ENCODE assay signal across 25 mouse cellular contexts in the genomic region with DNA sequence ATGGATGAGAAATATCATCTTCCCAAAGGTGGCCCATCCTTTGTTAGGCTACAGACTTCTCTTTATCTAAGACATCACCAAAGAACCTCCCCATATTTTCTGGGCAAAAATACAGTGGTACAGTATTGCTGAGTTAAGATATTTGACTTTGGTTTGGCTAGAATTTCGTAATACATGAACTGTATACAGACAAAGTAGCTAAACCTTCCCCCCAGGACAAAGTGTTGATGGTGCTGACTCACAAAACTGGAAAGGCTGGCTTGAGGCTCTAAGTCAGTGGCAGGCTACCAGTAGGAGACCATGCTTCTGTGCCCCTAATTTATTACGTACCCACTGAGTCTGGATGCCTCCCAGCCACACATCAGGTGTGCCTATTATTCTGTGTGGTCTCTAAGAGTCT. TPM values are rescaled to one million over a fixed set of nuclear protein-coding genes. Genes with fewer than 3 reads are reported as not detected.
DNase-seq lines count a peak whose midpoint lies in the region; ATAC-seq and TF ChIP-seq lines count a peak whose summit lies in the region.
"Had no signal": no experiment of that assay in that cellular context is flagged by ENCODE, and none has a peak within 500 bp of the region (broad histone marks: within the 10 kb centered on the region; RNA-seq: fewer than 3 reads in every experiment).

No protein-coding gene starts in this region.

- H3K9me3 ChIP-seq in liver, embryonic 11.5 days (ENCODE audit: control insufficient read depth, low read length): no peaks in the 10 kb centered on the region
- H3K9me3 ChIP-seq in hindbrain, embryonic 11.5 days (ENCODE audit: control insufficient read depth, low read length): no peaks in the 10 kb centered on the region
- H3K9me3 ChIP-seq: embryonic facial prominence, embryonic 13.5 days; forebrain, embryonic 13.5 days; heart, embryonic 10.5 days; heart, embryonic 15.5 days; hindbrain, embryonic 12.5 days had no signal

- H3K27me3 ChIP-seq in liver, adult 2 months (ENCODE audit: control insufficient read depth, insufficient read depth, low read length): no peaks in the 10 kb centered on the region
- no peaks in the 10 kb centered on the region for H3K27me3 ChIP-seq in liver, embryonic 11.5 days (replicated peaks; ENCODE audit: control insufficient read depth, insufficient read depth, low read length)
- no peaks in the 10 kb centered on the region for H3K27me3 ChIP-seq in hindbrain, embryonic 11.5 days (ENCODE audit: control insufficient read depth, insufficient read depth, low read length)
- H3K27me3 ChIP-seq: embryonic facial prominence, embryonic 13.5 days; heart, embryonic 15.5 days; hindbrain, embryonic 12.5 days had no signal

- H3K9ac ChIP-seq in liver, adult 2 months (ENCODE audit: low read depth, low read length): no peak overlapping the region
- H3K9ac ChIP-seq in liver, embryonic 11.5 days (ENCODE audit: low read depth, low read length): no peak overlapping the region
- no peak overlapping the region for H3K9ac ChIP-seq in hindbrain, embryonic 11.5 days (ENCODE audit: low read depth, low read length)
- H3K9ac ChIP-seq: embryonic facial prominence, embryonic 13.5 days; forebrain, embryonic 13.5 days; heart, embryonic 15.5 days; hindbrain, embryonic 12.5 days had no signal

- peak; percentile 64 for DNase-seq in liver, adult 2 months (ENCODE audit: extremely low read depth, low read depth, low spot score)
- no peak for DNase-seq in liver, embryonic 11.5 days (ENCODE audit: low spot score)
- DNase-seq in urinary bladder, adult 18-20 months (ENCODE audit: low spot score in 2 of 2): peak; percentile 36 to 48
- no peak for DNase-seq in urinary bladder, postnatal 4 days (ENCODE audit: low spot score in 2 of 2)
- DNase-seq in adipocyte (ENCODE audit: low spot score): peak; percentile 68
- peak; percentile 51 for DNase-seq in gonadal fat pad, adult 2 months (ENCODE audit: low read depth)
- no peak for DNase-seq in hindbrain, embryonic 11.5 days (ENCODE audit: low spot score)
- DNase-seq in cerebellum, adult 18-20 months: no peak
- DNase-seq: adrenal gland, adult 2 months; cerebellum, adult 11-12 months; gastrocnemius, postnatal 10 days; kidney, adult 8-10 months; kidney, postnatal 4 days; left cerebral cortex, postnatal 4 days; lung, postnatal 10 days; midbrain, embryonic 14.5 days; right cerebral cortex, postnatal 14 days had no signal

- H3K79me2 ChIP-seq in liver, adult 2 months (ENCODE audit: control insufficient read depth, insufficient read depth, low read length): no peaks in the 10 kb centered on the region

- TF ChIP-seq CTCF in liver, adult 2 months (IDR thresholded peaks at IDR 0.05; ENCODE audit: low read depth, low read length): no peak

- ATAC-seq in liver, embryonic 11.5 days (replicated peaks; ENCODE audit: low FRiP score): no peak
- ATAC-seq in hindbrain, embryonic 11.5 days (ENCODE audit: low FRiP score): no peak
- ATAC-seq: forebrain, embryonic 13.5 days; intestine, embryonic 16.5 days had no signal

- no peak overlapping the region for H3K27ac ChIP-seq in liver, adult 2 months (replicated peaks; ENCODE audit: insufficient read depth, low read depth, low read length)
- no peak overlapping the region for H3K27ac ChIP-seq in liver, embryonic 11.5 days (ENCODE audit: low read depth, low read length)
- H3K27ac ChIP-seq in hindbrain, embryonic 11.5 days (ENCODE audit: low read depth, low read length): no peak overlapping the region
- H3K27ac ChIP-seq: embryonic facial prominence, embryonic 13.5 days; forebrain, embryonic 13.5 days; heart, embryonic 10.5 days; heart, embryonic 15.5 days; hindbrain, embryonic 12.5 days; kidney, postnatal 0 days had no signal

- WGBS in liver, adult 2 months: 51% methylated on average over 2 of the region's 2 CpGs
- WGBS in liver, embryonic 11.5 days: 87% methylated on average over 2 of the region's 2 CpGs
- WGBS in hindbrain, embryonic 11.5 days: 93% methylated on average over 2 of the region's 2 CpGs

- no peak overlapping the region for H3K4me3 ChIP-seq in liver, adult 2 months (ENCODE audit: insufficient read depth, low read depth, low read length)
- H3K4me3 ChIP-seq in liver, embryonic 11.5 days (ENCODE audit: low read depth, low read length): no peak overlapping the region
- H3K4me3 ChIP-seq in hindbrain, embryonic 11.5 days (ENCODE audit: low read depth, low read length): no peak overlapping the region
- H3K4me3 ChIP-seq: embryonic facial prominence, embryonic 13.5 days; erythroblast, embryonic 14.5 days; forebrain, embryonic 13.5 days; heart, embryonic 10.5 days; heart, embryonic 15.5 days; hindbrain, embryonic 12.5 days had no signal

- peaks cover 3% of the 10 kb centered on the region for H3K4me1 ChIP-seq in liver, adult 2 months (ENCODE audit: control insufficient read depth, insufficient read depth, low read length)
- H3K4me1 ChIP-seq in liver, embryonic 11.5 days (replicated peaks; ENCODE audit: control insufficient read depth, insufficient read depth, low read length): peaks cover 3% of the 10 kb centered on the region; the same call in 1 of the 2 replicates
- H3K4me1 ChIP-seq in hindbrain, embryonic 11.5 days (replicated peaks; ENCODE audit: control insufficient read depth, insufficient read depth, low read length): no peaks in the 10 kb centered on the region
- H3K4me1 ChIP-seq: embryonic facial prominence, embryonic 13.5 days; forebrain, embryonic 13.5 days; heart, embryonic 15.5 days; hindbrain, embryonic 12.5 days had no signal

- no peaks in the 10 kb centered on the region for H3K36me3 ChIP-seq in liver, adult 2 months (ENCODE audit: control insufficient read depth, insufficient read depth, low read length)
- H3K36me3 ChIP-seq in liver, embryonic 11.5 days (ENCODE audit: control insufficient read depth, insufficient read depth, low read length): no peaks in the 10 kb centered on the region
- no peaks in the 10 kb centered on the region for H3K36me3 ChIP-seq in hindbrain, embryonic 11.5 days (ENCODE audit: control insufficient read depth, insufficient read depth, low read length)
- H3K36me3 ChIP-seq: embryonic facial prominence, embryonic 13.5 days; heart, embryonic 10.5 days; heart, embryonic 15.5 days; hindbrain, embryonic 12.5 days had no signal

- no peak overlapping the region for H3K4me2 ChIP-seq in liver, embryonic 11.5 days
- no peak overlapping the region for H3K4me2 ChIP-seq in hindbrain, embryonic 11.5 days (replicated peaks; ENCODE audit: low read depth, low read length)
- H3K4me2 ChIP-seq: embryonic facial prominence, embryonic 13.5 days; forebrain, embryonic 13.5 days; heart, embryonic 15.5 days; hindbrain, embryonic 12.5 days had no signal

- TF ChIP-seq POLR2A in liver, adult 2 months (IDR thresholded peaks at IDR 0.05; ENCODE audit: extremely low read depth, insufficient read depth, low read length): no peak

RNA-seq across cellular contexts. Expression of gene Plekhm3, which starts 48.9 kb away (rescaled TPM):
- total RNA-seq in liver, adult 2 months (2014; rRNA removed): 2.8 TPM in 2 replicates
- polyA plus RNA-seq in liver, adult 2 months (2012; rRNA removed): 0.44 and 0.73 TPM in 2 replicates
- polyA plus RNA-seq in liver, embryonic 11.5 days (2014; fragmentation: Nextera tagmentation; extraction: Ambion mirVana): 3.8 and 5.6 TPM in 2 replicates
- polyA plus RNA-seq in gonadal fat pad, adult 2 months (2012; rRNA removed): 5.1 and 5.5 TPM in 2 replicates
- polyA plus RNA-seq in hindbrain, embryonic 11.5 days (2014; fragmentation: Nextera tagmentation; extraction: Ambion mirVana): 6.8 and 9.6 TPM in 2 replicates

Comparison
In these comparisons a context has a peak if more than half of its experiments do, and no peak if none do; other contexts are left out.
1. DNase-seq: peak in liver, adult 2 months (single experiment), urinary bladder, adult 18-20 months (2 of 2), adipocyte (single experiment) and gonadal fat pad, adult 2 months (single experiment); none in liver, embryonic 11.5 days (single experiment), urinary bladder, postnatal 4 days (0 of 2), hindbrain, embryonic 11.5 days (single experiment) and cerebellum, adult 18-20 months (0 of 2).